Mouse (Mus musculus) gastrocnemius, postnatal 14 days (tissue): Measurements from ENCODE around the gene Actr1a. TPM values are rescaled to one million over a fixed set of nuclear protein-coding genes. Genes with fewer than 3 reads are reported as not detected.

Experiments
- DNase-seq: peaks from one replicate; pipeline ENCODE4 v3.0.0; 2021; ENCODE audit warnings: mixed read lengths
- intact Hi-C: fragments of 180-260 bp; cut with DNase I; formaldehyde crosslinking; loops from one replicate; pipeline ENCODE4 v1.15.1; 2025; ENCODE audit warnings: low total_unique reads
- long read RNA-seq, 2 experiments: library from polyadenylated mRNA; stranded (forward); transcript quantifications; one replicate each; pipeline ENCODE4 v2.0.0; 2021
- total RNA-seq, 2 experiments: library from RNA; stranded (reverse); gene quantifications; 2 replicates each; pipeline ENCODE4 v1.2.3; 2021

Gene Actr1a
- total RNA-seq: 10 to 100 TPM; 58.6 to 62.7 TPM
- long read RNA-seq, experiment 1, transcript Actr1a-201 (11 exons, 2,757 nt): major isoform, 46 of 60 reads
- long read RNA-seq, experiment 1, partial matches to known transcripts: 7 of 60 reads
- long read RNA-seq, experiment 1, other reads (novel, unspliced or antisense): 7 of 60 reads
- long read RNA-seq, experiment 2, transcript Actr1a-201 (11 exons, 2,757 nt): major isoform, 87 of 101 reads
- long read RNA-seq, experiment 2, partial matches to known transcripts: 4 of 101 reads
- long read RNA-seq, experiment 2, other reads (novel, unspliced or antisense): 10 of 101 reads

GRCm38 (mm10) chr19:46395109-46396009 is at the start of gene Actr1a:
Actr1a (minus strand) TSS chr19:46395748.
- intact Hi-C loops: loop anchor here (5.0 kb wide), 1 partner anchor 47 kb away; no protein-coding TSS in a partner anchor
- peak; percentile 98 for DNase-seq

GRCm38 (mm10) chr19:46444209-46444608 is 48.7 kb upstream of the Actr1a start:
- intact Hi-C loops: loop anchor here (5.0 to 10.0 kb wide), 2 partner anchors 47 to 109 kb away; partner anchors contain the start of genes Actr1a, Cuedc2 and Sufu
- peak; percentile 78 for DNase-seq

GRCm38 (mm10) chr19:46443509-46443908 is 48.0 kb upstream of the Actr1a start:
- no peak for DNase-seq
- intact Hi-C loops: loop anchor here (5.0 to 10.0 kb wide), 2 partner anchors 46 to 109 kb away; partner anchors contain the start of genes Actr1a, Cuedc2 and Sufu

GRCm38 (mm10) chr19:46435492-46435891 is 39.9 kb upstream of the Actr1a start:
- intact Hi-C loops: no loop called here
- no peak for DNase-seq

- intact Hi-C loops: no loop called here
Measured at GRCm38 (mm10) chr19:46434591-46434990, 39.0 kb upstream of the Actr1a start.

GRCm38 (mm10) chr19:46434148-46434547 is 38.6 kb upstream of the Actr1a start:
- intact Hi-C loops: no loop called here

More at GRCm38 (mm10) chr19:46434591-46434990, 39.0 kb upstream of the Actr1a start:
- DNase-seq: no peak

GRCm38 (mm10) chr19:46433712-46434111 is 38.2 kb upstream of the Actr1a start:
- intact Hi-C loops: no loop called here

More at GRCm38 (mm10) chr19:46434148-46434547, 38.6 kb upstream of the Actr1a start:
- no peak for DNase-seq

GRCm38 (mm10) chr19:46429250-46429649 is 33.7 kb upstream of the Actr1a start:
- intact Hi-C loops: no loop called here
- DNase-seq: no peak

More at GRCm38 (mm10) chr19:46433712-46434111, 38.2 kb upstream of the Actr1a start:
- no peak for DNase-seq

GRCm38 (mm10) chr19:46426488-46426887 is 30.9 kb upstream of the Actr1a start:
- intact Hi-C loops: no loop called here
- no peak for DNase-seq

GRCm38 (mm10) chr19:46425266-46425665 is 29.7 kb upstream of the Actr1a start:
- DNase-seq: no peak
- intact Hi-C loops: no loop called here

- no peak for DNase-seq
- intact Hi-C loops: no loop called here
Measured at GRCm38 (mm10) chr19:46422384-46423338, 27.1 kb upstream of the Actr1a start.

GRCm38 (mm10) chr19:46420410-46420809 is 24.9 kb upstream of the Actr1a start:
- DNase-seq: no peak
- intact Hi-C loops: no loop called here

- intact Hi-C loops: no loop called here
- DNase-seq: no peak
Measured at GRCm38 (mm10) chr19:46418051-46418450, 22.5 kb upstream of the Actr1a start.

- peak; percentile 9 for DNase-seq
Measured at GRCm38 (mm10) chr19:46416276-46416675, 20.7 kb upstream of the Actr1a start.

GRCm38 (mm10) chr19:46414486-46414885 is 18.9 kb upstream of the Actr1a start:
- DNase-seq: no peak
- intact Hi-C loops: no loop called here

More at GRCm38 (mm10) chr19:46416276-46416675, 20.7 kb upstream of the Actr1a start:
- intact Hi-C loops: no loop called here

GRCm38 (mm10) chr19:46413969-46414368 is 18.4 kb upstream of the Actr1a start:
- intact Hi-C loops: no loop called here
- no peak for DNase-seq

- intact Hi-C loops: no loop called here
Measured at GRCm38 (mm10) chr19:46412056-46412805, 16.7 kb upstream of the Actr1a start.

GRCm38 (mm10) chr19:46409506-46409905 is 14.0 kb upstream of the Actr1a start:
- no peak for DNase-seq
- intact Hi-C loops: no loop called here

More at GRCm38 (mm10) chr19:46412056-46412805, 16.7 kb upstream of the Actr1a start:
- DNase-seq: peak; percentile 22
